Mouse (Mus musculus) forebrain, embryonic 15.5 days (tissue): ENCODE data around the gene Dusp13. TPM values are rescaled to one million over a fixed set of nuclear protein-coding genes. Genes with fewer than 3 reads are reported as not detected.
A peak's percentile ranks its signal among the peaks of the same experiment; 100 is the strongest.

Experiments
- ATAC-seq: fragments of 200-750 bp; cut with Nextera tagmentation; replicated peaks from 2 replicates; pipeline ENCODE4 v1.8.0; 2017; ENCODE audit warnings: mild to moderate bottlenecking, moderate TSS enrichment, moderate library complexity
- H3K27ac ChIP-seq: fragments of 300-500 bp; sonication (generic); replicated peaks from 2 replicates; pipeline ENCODE4 v1.5.1; 2015; ENCODE audit warnings: mild to moderate bottlenecking, inconsistent platforms
- H3K27me3 ChIP-seq: fragments of 300-500 bp; sonication (generic); 2 replicates; pipeline ENCODE4 v1.6.1; 2015; ENCODE audit warnings: inconsistent platforms
- H3K36me3 ChIP-seq: fragments of 300-500 bp; sonication (generic); 2 replicates; pipeline ENCODE4 v1.6.1; 2015; ENCODE audit warnings: mild to moderate bottlenecking, inconsistent platforms
- H3K4me1 ChIP-seq: fragments of 300-500 bp; sonication (generic); 2 replicates; pipeline ENCODE4 v1.6.1; 2015; ENCODE audit warnings: inconsistent platforms
- H3K4me2 ChIP-seq: fragments of 300-500 bp; sonication (generic); replicated peaks from 2 replicates; pipeline ENCODE4 v1.6.1; 2015; ENCODE audit warnings: mild to moderate bottlenecking, inconsistent platforms
- H3K4me3 ChIP-seq: fragments of 300-500 bp; sonication (generic); 2 replicates; pipeline ENCODE4 v1.5.1; 2015; ENCODE audit warnings: mild to moderate bottlenecking, inconsistent platforms
- H3K9ac ChIP-seq: fragments of 300-500 bp; sonication (generic); replicated peaks from 2 replicates; pipeline ENCODE4 v1.6.1; 2015; ENCODE audit warnings: mild to moderate bottlenecking, inconsistent platforms
- H3K9me3 ChIP-seq: fragments of 300-500 bp; sonication (generic); 2 replicates; pipeline ENCODE4 v1.6.1; 2016; ENCODE audit warnings: inconsistent platforms
- WGBS: fragments of 180-500 bp; shearing (Covaris S2); methylation state at CpG from one replicate; pipeline ENCODE4 v1.1.7; 2015; ENCODE audit warnings: mixed read lengths; 5-methylcytosine and 5-hydroxymethylcytosine counted together
- polyA plus RNA-seq: library from polyadenylated mRNA; unstranded; fragments of >200 nt; fragmentation: Nextera tagmentation; extraction: Ambion mirVana; gene quantifications from 2 replicates; pipeline ENCODE4 v1.2.1, GENCODE M21; 2015

The Dusp13 gene
- polyA plus RNA-seq, 1 experiment from 2014 or later: not detected

DNA sequence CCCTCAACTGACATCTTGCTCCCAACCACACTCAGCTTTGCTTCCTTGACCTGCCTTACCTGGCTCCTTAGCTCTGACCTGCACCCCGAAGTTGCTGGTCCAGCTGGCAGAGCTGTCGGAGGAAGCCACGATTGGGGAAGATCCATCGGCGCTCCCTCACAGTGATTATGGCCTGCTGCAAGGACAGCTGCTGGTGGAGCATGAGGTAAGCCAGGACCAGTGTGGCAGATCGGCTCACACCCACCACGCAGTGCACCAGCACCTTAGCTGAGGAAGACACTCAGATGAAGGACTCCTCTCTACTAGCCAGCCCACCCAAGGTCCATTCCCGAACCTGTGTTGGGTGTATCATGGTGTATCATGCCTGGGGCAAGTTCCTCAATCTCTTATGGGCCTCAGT is 4.7 kb downstream of the Dusp13 start:
- no peak overlapping the region for H3K4me2 ChIP-seq
- no peaks in the 10 kb centered on the region for H3K9me3 ChIP-seq
- H3K27me3 ChIP-seq: no peaks in the 10 kb centered on the region
- H3K27ac ChIP-seq: no peak overlapping the region
- ATAC-seq: no peak
- no peak overlapping the region for H3K9ac ChIP-seq
- 93% methylated on average over 8 of the region's 8 CpGs for WGBS
- H3K4me3 ChIP-seq: no peak overlapping the region
- no peaks in the 10 kb centered on the region for H3K36me3 ChIP-seq
- H3K4me1 ChIP-seq: peaks cover 5% of the 10 kb centered on the region; the same call in 1 of the 2 replicates

DNA sequence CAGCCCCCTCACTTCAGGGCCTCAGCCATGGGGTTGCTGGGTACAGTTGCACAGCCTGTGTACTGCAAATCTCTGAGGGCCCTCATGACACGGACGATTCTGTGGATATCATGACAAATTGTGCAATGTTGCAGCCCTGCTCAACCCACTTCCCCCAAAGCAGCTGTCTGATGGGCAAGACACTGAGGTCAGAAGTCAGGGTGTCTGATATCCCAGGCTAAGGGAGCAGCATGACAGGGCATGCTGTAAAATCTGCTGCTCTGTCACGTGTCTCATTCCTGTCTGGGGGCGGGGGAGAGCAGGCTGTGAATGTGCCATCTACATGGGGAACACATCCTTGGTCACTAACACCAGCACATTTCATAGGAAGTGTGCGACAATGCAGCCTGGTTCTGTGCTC is 5.8 kb downstream of the Dusp13 start:
- Histone ChIP-seq H3K9me3 (no peaks in the 10 kb centered on the region), H3K27ac (no peak overlapping the region), H3K4me2 (no peak overlapping the region), H3K36me3 (no peaks in the 10 kb centered on the region), H3K27me3 (no peaks in the 10 kb centered on the region), H3K9ac (no peak overlapping the region), H3K4me1 (peaks cover 4% of the 10 kb centered on the region; the same call in 1 of the 2 replicates), H3K4me3 (no peak overlapping the region)
- 85% methylated on average over 5 of the region's 5 CpGs for WGBS
- ATAC-seq: no peak

DNA sequence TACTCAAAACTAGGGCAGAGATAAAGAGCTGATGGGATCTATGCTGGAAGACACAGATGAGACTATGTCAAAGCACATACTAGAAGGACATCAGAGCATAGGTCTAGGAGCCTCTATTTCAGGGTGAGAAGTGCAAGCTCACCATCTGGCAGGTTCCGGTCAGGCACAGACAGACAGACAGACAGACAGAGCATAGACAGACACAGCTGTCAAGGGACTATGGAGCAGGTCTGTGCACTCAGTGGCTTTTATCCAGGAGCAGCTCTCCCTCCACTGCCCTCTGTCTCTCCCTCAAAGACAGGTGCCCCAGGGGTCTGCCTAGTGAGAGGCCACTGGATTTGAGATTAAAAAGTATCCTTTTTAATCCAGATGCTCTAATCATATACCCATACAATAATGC is 6.8 kb downstream of the Dusp13 start:
- 78% methylated on average over 1 of the region's 1 CpGs for WGBS
- H3K27me3 ChIP-seq: no peaks in the 10 kb centered on the region
- no peaks in the 10 kb centered on the region for H3K9me3 ChIP-seq
- H3K4me2 ChIP-seq: no peak overlapping the region
- H3K36me3 ChIP-seq: no peaks in the 10 kb centered on the region
- H3K27ac ChIP-seq: no peak overlapping the region
- no peaks in the 10 kb centered on the region for H3K4me1 ChIP-seq
- no peak overlapping the region for H3K9ac ChIP-seq
- no peak overlapping the region for H3K4me3 ChIP-seq
- ATAC-seq: no peak

DNA sequence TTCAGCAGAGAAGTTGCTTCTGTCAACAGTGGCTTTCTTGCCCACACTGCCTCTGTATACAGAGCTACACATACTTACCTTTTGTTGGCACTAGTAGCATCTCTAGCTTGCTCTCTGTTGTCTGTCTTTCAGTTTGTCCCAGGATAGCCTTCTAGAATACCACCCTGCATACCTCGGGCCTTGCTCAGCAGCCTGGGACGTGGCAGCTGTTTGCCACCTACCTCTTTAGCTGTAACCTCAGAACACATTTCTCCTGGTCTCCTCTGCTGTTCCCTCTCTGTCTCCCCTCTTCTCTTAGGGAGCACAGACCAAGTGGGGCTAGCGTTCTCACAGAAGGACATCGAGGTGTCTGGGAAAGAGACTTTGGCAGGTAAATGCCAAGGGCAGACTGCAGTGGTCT is 8.5 kb downstream of the Dusp13 start:
- no peaks in the 10 kb centered on the region for H3K9me3 ChIP-seq
- no peak overlapping the region for H3K4me3 ChIP-seq
- no peak overlapping the region for H3K4me2 ChIP-seq
- no peaks in the 10 kb centered on the region for H3K36me3 ChIP-seq
- H3K27me3 ChIP-seq: no peaks in the 10 kb centered on the region
- H3K9ac ChIP-seq: no peak overlapping the region
- H3K27ac ChIP-seq: no peak overlapping the region
- H3K4me1 ChIP-seq: no peaks in the 10 kb centered on the region
- 97% methylated on average over 4 of the region's 4 CpGs for WGBS
- ATAC-seq: no peak

DNA sequence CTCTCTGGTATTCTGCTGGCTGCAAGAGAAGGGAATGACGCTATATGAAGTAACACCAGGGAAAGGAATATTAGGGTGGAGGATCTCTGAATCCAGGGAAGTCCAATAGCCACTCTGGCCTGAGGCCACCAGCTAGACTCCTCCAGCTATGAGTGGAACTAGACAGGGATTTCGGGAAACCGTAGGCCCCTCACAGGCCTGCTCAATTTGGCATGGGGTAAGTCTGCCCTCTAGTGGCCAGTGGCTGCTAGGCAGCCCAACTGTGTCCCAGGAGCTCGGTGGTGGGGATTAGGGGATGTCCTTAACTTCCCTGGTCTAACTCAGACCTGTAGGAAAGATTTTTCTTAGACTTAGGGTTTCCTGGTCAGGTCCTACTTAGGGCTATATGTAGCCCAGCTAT is 9.2 kb downstream of the Dusp13 start:
- H3K4me2 ChIP-seq: no peak overlapping the region
- 12% methylated on average over 4 of the region's 4 CpGs for WGBS
- H3K27me3 ChIP-seq: no peaks in the 10 kb centered on the region
- H3K4me3 ChIP-seq: no peak overlapping the region
- no peaks in the 10 kb centered on the region for H3K9me3 ChIP-seq
- peak; percentile 89 for ATAC-seq
- no peaks in the 10 kb centered on the region for H3K36me3 ChIP-seq
- H3K4me1 ChIP-seq: no peaks in the 10 kb centered on the region
- H3K27ac ChIP-seq: no peak overlapping the region
- H3K9ac ChIP-seq: no peak overlapping the region

DNA sequence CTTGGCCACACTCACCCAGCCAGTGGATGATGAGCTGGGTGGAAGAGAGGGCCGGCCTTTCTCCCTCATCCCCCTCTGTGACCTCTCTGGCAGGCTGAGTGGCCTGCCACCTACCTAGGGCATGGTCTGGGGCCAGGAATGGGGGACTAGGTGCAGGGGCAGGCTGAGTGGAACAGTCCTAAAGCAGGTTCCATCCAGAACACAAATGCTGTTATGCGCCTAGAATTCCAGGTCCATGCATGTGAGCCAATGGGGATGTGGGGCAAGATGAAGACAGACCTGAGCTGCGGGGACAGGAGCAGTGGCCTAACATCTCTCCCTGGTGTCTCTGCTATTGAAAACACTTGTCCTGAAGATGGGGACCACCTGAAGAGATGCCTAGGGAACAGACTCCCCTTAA is 9.7 kb downstream of the Dusp13 start:
- Histone ChIP-seq H3K4me3 (no peak overlapping the region), H3K27me3 (no peaks in the 10 kb centered on the region), H3K27ac (no peak overlapping the region), H3K4me2 (no peak overlapping the region), H3K36me3 (no peaks in the 10 kb centered on the region), H3K9me3 (no peaks in the 10 kb centered on the region), H3K4me1 (no peaks in the 10 kb centered on the region), H3K9ac (no peak overlapping the region)
- WGBS: 91% methylated on average over 3 of the region's 3 CpGs
- ATAC-seq: peak; percentile 41

DNA sequence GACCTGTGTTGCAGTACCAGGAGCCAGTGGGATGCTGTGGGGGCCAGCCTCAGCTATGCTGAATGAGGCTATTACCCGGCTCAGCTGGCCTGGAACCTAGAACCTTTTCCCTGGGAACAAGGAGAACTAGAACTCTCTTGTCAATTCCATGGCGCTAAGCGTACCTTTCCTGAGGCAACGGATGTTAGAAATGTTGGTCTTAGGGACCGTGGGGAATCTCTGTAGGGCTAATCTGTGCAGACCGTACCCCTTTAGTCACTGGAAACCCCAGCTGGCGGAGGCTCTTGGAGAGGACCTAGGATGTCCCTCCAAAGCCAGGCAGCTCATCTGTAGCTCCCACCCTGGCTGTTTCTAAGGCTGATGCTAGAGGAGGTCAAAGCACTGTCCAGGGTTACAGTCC is 10.6 kb downstream of the Dusp13 start:
- Histone ChIP-seq H3K4me3 (no peak overlapping the region), H3K36me3 (no peaks in the 10 kb centered on the region)
- 94% methylated on average over 7 of the region's 7 CpGs for WGBS

DNA sequence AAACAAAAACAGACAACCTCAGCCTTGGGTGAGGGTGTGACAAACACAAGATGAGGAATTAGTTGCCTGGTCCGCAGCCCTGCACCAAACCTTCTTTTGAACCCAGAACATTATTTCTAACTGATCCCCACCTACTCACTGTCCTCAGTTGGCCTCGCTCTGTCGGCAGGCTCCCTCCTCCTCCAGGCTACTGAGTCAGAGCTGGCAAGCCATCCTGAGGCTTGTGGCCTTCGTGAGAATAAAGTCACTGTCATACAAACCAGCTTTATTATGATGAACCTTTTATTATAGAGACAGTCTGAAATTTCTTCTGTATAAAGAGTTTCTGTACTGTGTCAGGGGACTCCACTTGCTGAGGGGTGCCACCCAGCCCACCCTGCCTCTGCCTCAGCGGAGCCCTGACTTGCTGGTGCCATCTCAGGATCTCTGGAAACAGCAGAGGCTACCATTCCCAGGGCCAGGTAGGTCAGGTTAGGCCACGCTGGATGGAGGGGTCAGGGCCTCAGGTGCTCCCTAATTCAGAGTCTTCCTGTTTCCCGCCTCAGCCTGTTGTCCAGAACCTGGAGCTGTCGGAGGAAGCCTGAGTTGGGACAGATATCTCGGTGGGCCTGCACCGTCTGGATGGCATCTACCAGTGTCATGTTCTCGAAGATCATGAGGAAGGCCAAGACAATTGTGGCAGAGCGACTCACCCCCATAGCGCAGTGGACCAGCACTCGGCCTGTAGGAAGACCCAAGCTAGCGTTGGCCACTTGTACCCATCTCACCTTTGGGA is 17.7 kb downstream of the Dusp13 start:
- no peak for ATAC-seq
- Histone ChIP-seq H3K9me3 (no peaks in the 10 kb centered on the region), H3K27me3 (no peaks in the 10 kb centered on the region), H3K4me1 (no peaks in the 10 kb centered on the region), H3K4me3 (no peak overlapping the region), H3K36me3 (no peaks in the 10 kb centered on the region), H3K4me2 (no peak overlapping the region), H3K9ac (no peak overlapping the region), H3K27ac (no peak overlapping the region)
- WGBS: 92% methylated on average over 15 of the region's 15 CpGs

More for the DNA sequence above, 10.6 kb downstream of the Dusp13 start:
- no peak for ATAC-seq
- no peak overlapping the region for H3K9ac ChIP-seq
- H3K27ac ChIP-seq: no peak overlapping the region
- no peaks in the 10 kb centered on the region for H3K9me3 ChIP-seq
- H3K4me2 ChIP-seq: no peak overlapping the region
- no peaks in the 10 kb centered on the region for H3K27me3 ChIP-seq
- H3K4me1 ChIP-seq: no peaks in the 10 kb centered on the region

DNA sequence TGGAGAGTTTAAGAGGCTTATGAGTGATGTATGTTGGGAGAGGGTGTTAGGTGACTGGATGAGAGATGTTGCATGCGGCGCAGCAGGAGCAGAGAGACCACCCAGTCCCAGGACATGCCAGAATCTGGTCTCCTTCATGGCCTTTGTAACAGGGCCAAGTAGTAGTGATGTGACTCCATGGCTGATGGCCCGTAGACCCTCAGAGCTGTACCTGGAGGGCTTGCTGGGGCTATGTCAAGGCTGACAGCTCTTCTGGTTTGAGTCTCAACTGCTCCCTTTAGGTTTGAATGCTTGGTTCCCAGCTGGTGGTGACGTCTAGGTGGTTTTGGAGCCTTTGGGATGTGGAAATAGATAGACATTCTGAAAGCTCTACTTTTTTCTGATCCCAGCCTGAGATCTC is 21.0 kb downstream of the Dusp13 start:
- H3K27me3 ChIP-seq: no peaks in the 10 kb centered on the region
- H3K4me3 ChIP-seq: no peak overlapping the region
- H3K36me3 ChIP-seq: no peaks in the 10 kb centered on the region
- no peak overlapping the region for H3K4me2 ChIP-seq
- H3K9me3 ChIP-seq: no peaks in the 10 kb centered on the region
- H3K9ac ChIP-seq: no peak overlapping the region
- ATAC-seq: no peak
- no peaks in the 10 kb centered on the region for H3K4me1 ChIP-seq
- H3K27ac ChIP-seq: no peak overlapping the region
- WGBS: 93% methylated on average over 4 of the region's 4 CpGs

DNA sequence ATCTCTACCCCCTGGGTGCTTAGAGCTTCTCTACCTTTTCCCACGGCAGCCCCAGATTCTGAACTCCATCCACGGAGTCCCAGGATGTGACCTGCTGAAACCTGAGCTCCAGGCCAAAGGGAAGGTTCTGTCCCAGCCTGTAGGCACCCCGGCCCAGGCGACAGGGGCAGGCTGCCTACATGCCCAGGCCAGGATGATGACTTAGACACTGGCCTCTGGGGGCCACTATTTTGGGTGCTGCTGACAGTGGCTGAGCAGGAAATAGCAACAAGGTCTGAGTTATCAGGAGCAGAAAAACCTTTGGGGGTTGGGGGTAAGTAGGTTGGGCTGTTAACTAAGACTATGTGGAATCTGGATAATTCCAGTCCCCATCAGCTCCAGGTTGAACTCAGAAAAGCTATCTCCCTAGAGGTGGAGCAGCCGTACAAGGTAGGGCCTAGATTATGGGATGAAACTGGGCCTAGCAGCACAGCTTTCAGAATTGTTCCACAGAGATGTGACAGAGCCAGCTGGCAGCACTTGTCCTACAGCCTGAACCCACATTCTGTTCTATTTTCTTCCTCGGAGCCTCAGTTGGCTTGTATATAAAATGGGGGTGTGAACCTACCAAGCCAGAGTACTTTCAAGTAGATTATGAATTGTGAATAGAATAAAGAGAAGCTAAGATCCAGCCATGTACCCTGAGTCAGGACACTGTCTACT is 21.8 kb downstream of the Dusp13 start:
- no peak for ATAC-seq
- Histone ChIP-seq H3K27me3 (no peaks in the 10 kb centered on the region), H3K9me3 (no peaks in the 10 kb centered on the region), H3K4me3 (no peak overlapping the region), H3K27ac (no peak overlapping the region), H3K9ac (no peak overlapping the region), H3K36me3 (no peaks in the 10 kb centered on the region), H3K4me2 (no peak overlapping the region), H3K4me1 (no peaks in the 10 kb centered on the region)
- WGBS: 85% methylated on average over 6 of the region's 6 CpGs

DNA sequence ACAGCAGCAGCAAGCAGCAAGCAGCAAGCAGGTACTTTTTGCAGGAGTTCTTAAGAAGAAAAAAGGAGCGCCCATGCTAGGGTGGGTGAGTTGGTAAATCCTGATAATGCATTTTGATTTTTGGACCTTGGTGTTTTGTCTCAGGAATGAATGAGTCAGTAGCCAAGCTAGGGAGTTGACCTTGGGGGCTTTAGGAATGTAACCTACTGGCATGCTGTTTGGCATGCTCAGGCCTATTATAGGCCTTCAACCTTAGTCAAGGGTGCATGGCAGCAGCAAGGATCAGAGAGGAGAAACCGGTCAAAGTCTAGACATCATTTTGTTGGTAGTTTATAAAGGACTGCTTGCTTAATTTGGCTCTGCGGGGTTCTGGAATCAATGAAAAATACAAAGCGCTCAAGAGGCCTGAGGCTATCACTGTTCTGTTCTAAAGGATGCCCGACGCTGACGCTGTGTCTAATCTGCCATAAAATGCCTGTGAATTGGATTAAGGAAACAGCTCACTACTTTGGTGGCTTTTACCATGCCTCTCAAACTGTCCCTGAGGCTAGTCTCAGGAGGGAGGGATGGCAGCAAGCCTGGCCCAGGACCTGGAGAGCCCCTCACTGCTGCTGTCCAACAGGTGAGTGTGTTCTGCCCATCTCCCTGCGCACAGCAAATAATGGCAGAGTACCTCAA is 28.8 kb downstream of the Dusp13 start:
- Histone ChIP-seq H3K36me3 (no peaks in the 10 kb centered on the region), H3K9ac (no peak overlapping the region), H3K27me3 (no peaks in the 10 kb centered on the region), H3K27ac (no peak overlapping the region), H3K4me1 (peaks cover 8% of the 10 kb centered on the region), H3K9me3 (no peaks in the 10 kb centered on the region), H3K4me2 (no peak overlapping the region), H3K4me3 (no peak overlapping the region)
- ATAC-seq: no peak
- 47% methylated on average over 8 of the region's 8 CpGs for WGBS

DNA sequence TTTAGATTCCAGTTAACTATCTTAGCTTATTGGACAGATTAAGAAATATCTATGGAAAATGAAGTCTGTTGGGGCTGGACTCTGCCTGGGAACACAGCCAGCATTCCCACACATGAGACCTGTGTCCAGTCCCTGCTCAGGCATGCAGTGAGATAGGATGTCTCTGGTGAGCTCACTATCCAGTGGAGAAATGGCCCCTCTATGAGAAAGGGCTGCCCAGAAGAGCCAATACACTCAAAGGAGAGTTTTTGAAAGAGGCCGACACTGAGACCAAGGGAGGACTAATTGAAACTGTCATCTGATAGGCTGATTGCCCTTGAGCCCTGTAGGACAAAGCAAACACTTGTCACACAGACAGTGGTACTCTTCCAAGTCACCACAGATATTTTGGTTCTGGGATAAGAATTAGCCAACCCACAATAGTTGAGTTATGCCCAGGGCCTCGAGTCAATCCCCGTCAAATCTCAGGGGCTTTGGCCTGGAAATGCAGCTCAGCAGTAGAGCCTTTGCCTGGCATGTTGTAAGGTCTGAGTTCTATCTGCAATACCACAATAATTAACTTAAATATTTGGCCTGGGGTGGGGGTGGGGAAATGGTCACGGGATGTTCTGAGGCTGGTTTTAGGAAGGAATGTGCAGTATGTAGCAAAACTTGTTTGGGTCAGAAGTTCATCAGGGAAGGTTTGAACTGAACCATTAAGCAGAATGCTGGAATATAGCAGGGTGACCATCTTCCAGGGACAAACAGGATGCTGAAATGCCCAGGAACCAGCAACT is 30.4 kb downstream of the Dusp13 start:
- no peak overlapping the region for H3K4me3 ChIP-seq
- H3K9me3 ChIP-seq: no peaks in the 10 kb centered on the region
- 88% methylated on average over 4 of the region's 4 CpGs for WGBS
- ATAC-seq: no peak
- peaks cover 8% of the 10 kb centered on the region for H3K4me1 ChIP-seq
- H3K36me3 ChIP-seq: no peaks in the 10 kb centered on the region
- no peak overlapping the region for H3K9ac ChIP-seq
- H3K4me2 ChIP-seq: no peak overlapping the region
- H3K27ac ChIP-seq: no peak overlapping the region
- no peaks in the 10 kb centered on the region for H3K27me3 ChIP-seq
